Mouse (Mus musculus) brain, embryonic 14.5 days (tissue): Measurements from ENCODE around the gene Tmpo.

ENCODE experiments used
- CTCF ChIP-seq: fragments of 200-500 bp; IDR thresholded peaks from 2 replicates; pipeline ENCODE4 v1.5.1; 2012; ENCODE audit warnings: inconsistent platforms, mild to moderate bottlenecking, moderate library complexity, borderline replicate concordance; ENCODE audit not compliant: insufficient read depth, insufficient read length; ENCODE audit errors: extremely low read depth
- POLR2A ChIP-seq: fragments of 200-500 bp; IDR thresholded peaks from 2 replicates; pipeline ENCODE4 v1.6.1; 2012; ENCODE audit warnings: mild to moderate bottlenecking, inconsistent platforms, borderline replicate concordance; ENCODE audit not compliant: poor library complexity, insufficient read depth, insufficient read length, severe bottlenecking; ENCODE audit errors: extremely low read depth

DNA sequence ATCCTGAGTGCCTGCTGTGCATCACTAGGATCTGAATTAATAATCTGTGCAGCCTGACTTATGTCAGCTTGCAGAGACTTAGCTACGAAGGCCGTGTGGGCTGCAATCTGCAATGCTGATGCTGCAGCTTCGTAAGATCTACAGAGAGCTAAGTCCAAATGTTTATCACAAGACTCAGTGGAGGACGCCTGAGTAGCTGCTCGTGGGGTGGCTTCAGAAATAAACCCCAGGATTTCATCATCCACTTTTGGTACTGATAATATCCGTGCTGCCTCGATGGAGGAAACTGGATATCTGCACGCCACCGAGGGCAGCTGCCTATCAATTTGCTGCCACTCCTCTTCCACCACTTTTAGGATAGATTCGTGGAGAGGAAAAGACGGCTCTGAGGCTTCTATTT, 19.0 kb downstream of the Tmpo start:
- no peak for TF ChIP-seq CTCF
- no peak for TF ChIP-seq POLR2A
